Mouse (Mus musculus) E14TG2a.4 (cell line): ENCODE results near the gene Tubg2.

Experiments
- CTCF ChIP-seq: conservative IDR thresholded peaks from 2 replicates; pipeline ENCODE4 v1.5.1; 2014; ENCODE audit warnings: low read length
- POU5F1 ChIP-seq: IDR thresholded peaks from 2 replicates; pipeline ENCODE4 v1.6.1; 2014; ENCODE audit warnings: low read length, borderline replicate concordance

- TF ChIP-seq CTCF = no peak
- TF ChIP-seq POU5F1 = no peak
Measured at GRCm38 (mm10) chr11:101167211-101167962, 11.7 kb downstream of the Tubg2 start.
